Mouse (Mus musculus): Measurements from ENCODE around the gene Cmc1. TPM values are rescaled to one million over a fixed set of nuclear protein-coding genes. Genes with fewer than 3 reads are reported as not detected.
A peak's percentile ranks its signal among the peaks of the same experiment; 100 is the strongest.
"Not testable (repeated sequence)": the region's sequence is repeated elsewhere in the genome, so short reads cannot be mapped to it uniquely, and the experiment has no call there.

Gene Cmc1
- polyA plus RNA-seq, 2 experiments, result 10.5 to 50.1 TPM

GRCm38 (mm10) chr9:118158201-118158600, 8.2 kb upstream of the Cmc1 start:
- H3K9me3 ChIP-seq (ENCODE audit: control insufficient read depth, low read length), result no peaks in the 10 kb centered on the region
- no peak for TF ChIP-seq POLR2A (IDR thresholded peaks at IDR 0.05; ENCODE audit: borderline replicate concordance, extremely low read depth, insufficient read depth, insufficient read length)
- DNase-seq (ENCODE audit: low spot score) (no peak), ATAC-seq (ENCODE audit: low FRiP score, low read depth) (no peak)
- no peak overlapping the region for H3K4me3 ChIP-seq (replicated peaks; ENCODE audit: low read length)
- 94% methylated on average over 4 of the region's 4 CpGs for WGBS
- no peaks in the 10 kb centered on the region for H3K27me3 ChIP-seq (ENCODE audit: control insufficient read depth, insufficient read depth, low read length)
- H3K4me2 ChIP-seq (replicated peaks; ENCODE audit: low read depth, low read length, severe bottlenecking), result no peak overlapping the region
- no peaks in the 10 kb centered on the region for H3K36me3 ChIP-seq (ENCODE audit: control insufficient read depth, insufficient read depth, low read length)
- no peak overlapping the region for H3K27ac ChIP-seq (replicated peaks; ENCODE audit: low read depth, low read length)
- H3K4me1 ChIP-seq (ENCODE audit: control insufficient read depth, insufficient read depth, low read length), result no peaks in the 10 kb centered on the region
- H3K9ac ChIP-seq (ENCODE audit: low read depth, low read length, severe bottlenecking), result no peak overlapping the region

- WGBS, result 90% methylated on average over 3 of the region's 3 CpGs
- Histone ChIP-seq H3K9me3 (ENCODE audit: control insufficient read depth, low read length) (no peaks in the 10 kb centered on the region), H3K4me1 (ENCODE audit: control insufficient read depth, insufficient read depth, low read length) (no peaks in the 10 kb centered on the region), H3K27me3 (ENCODE audit: control insufficient read depth, insufficient read depth, low read length) (no peaks in the 10 kb centered on the region), H3K36me3 (ENCODE audit: control insufficient read depth, insufficient read depth, low read length) (no peaks in the 10 kb centered on the region), H3K4me2 (replicated peaks; ENCODE audit: low read depth, low read length, severe bottlenecking) (no peak overlapping the region), H3K9ac (ENCODE audit: low read depth, low read length, severe bottlenecking) (no peak overlapping the region), H3K4me3 (replicated peaks; ENCODE audit: low read length) (no peak overlapping the region), H3K27ac (replicated peaks; ENCODE audit: low read depth, low read length) (no peak overlapping the region)
- ATAC-seq (ENCODE audit: low FRiP score, low read depth) (no peak), DNase-seq (ENCODE audit: low spot score) (no peak)
- TF ChIP-seq POLR2A (IDR thresholded peaks at IDR 0.05; ENCODE audit: borderline replicate concordance, extremely low read depth, insufficient read depth, insufficient read length), result no peak
Observed at GRCm38 (mm10) chr9:118157234-118157633, 7.3 kb upstream of the Cmc1 start.

- TF ChIP-seq POLR2A (IDR thresholded peaks at IDR 0.05; ENCODE audit: borderline replicate concordance, extremely low read depth, insufficient read depth, insufficient read length), result no peak
- ATAC-seq (ENCODE audit: low FRiP score, low read depth) (no peak), DNase-seq (ENCODE audit: low spot score) (no peak)
- Histone ChIP-seq H3K27me3 (ENCODE audit: control insufficient read depth, insufficient read depth, low read length) (no peaks in the 10 kb centered on the region), H3K36me3 (ENCODE audit: control insufficient read depth, insufficient read depth, low read length) (no peaks in the 10 kb centered on the region), H3K4me2 (replicated peaks; ENCODE audit: low read depth, low read length, severe bottlenecking) (no peak overlapping the region), H3K9me3 (ENCODE audit: control insufficient read depth, low read length) (no peaks in the 10 kb centered on the region), H3K4me3 (replicated peaks; ENCODE audit: low read length) (no peak overlapping the region), H3K27ac (replicated peaks; ENCODE audit: low read depth, low read length) (no peak overlapping the region), H3K9ac (ENCODE audit: low read depth, low read length, severe bottlenecking) (no peak overlapping the region), H3K4me1 (ENCODE audit: control insufficient read depth, insufficient read depth, low read length) (peaks cover 6% of the 10 kb centered on the region)
- WGBS, result 85% methylated on average over 5 of the region's 5 CpGs
Observed at GRCm38 (mm10) chr9:118154666-118155065, 4.7 kb upstream of the Cmc1 start.

- no peaks in the 10 kb centered on the region for H3K36me3 ChIP-seq (ENCODE audit: control insufficient read depth, insufficient read depth, low read length)
- H3K9ac ChIP-seq (ENCODE audit: low read depth, low read length, severe bottlenecking), result no peak overlapping the region
- H3K4me3 ChIP-seq (replicated peaks; ENCODE audit: low read length), result no peak overlapping the region
- peak overlapping the region; percentile 76; the same call in 1 of the 2 replicates for H3K4me2 ChIP-seq (replicated peaks; ENCODE audit: low read depth, low read length, severe bottlenecking)
- H3K27me3 ChIP-seq (ENCODE audit: control insufficient read depth, insufficient read depth, low read length), result no peaks in the 10 kb centered on the region
- WGBS, result 96% methylated on average over 1 of the region's 1 CpGs
- TF ChIP-seq POLR2A (IDR thresholded peaks at IDR 0.05; ENCODE audit: borderline replicate concordance, extremely low read depth, insufficient read depth, insufficient read length), result no peak
- peaks cover 11% of the 10 kb centered on the region for H3K4me1 ChIP-seq (ENCODE audit: control insufficient read depth, insufficient read depth, low read length)
- ATAC-seq (ENCODE audit: low FRiP score, low read depth) (no peak), DNase-seq (ENCODE audit: low spot score) (no peak)
- no peak overlapping the region for H3K27ac ChIP-seq (replicated peaks; ENCODE audit: low read depth, low read length)
- H3K9me3 ChIP-seq (ENCODE audit: control insufficient read depth, low read length), result no peaks in the 10 kb centered on the region
Observed at GRCm38 (mm10) chr9:118151221-118151507, 1.2 kb upstream of the Cmc1 start.

- H3K4me3 ChIP-seq (replicated peaks; ENCODE audit: low read length), result peak overlapping the region; percentile 73
- no peak overlapping the region for H3K9ac ChIP-seq (ENCODE audit: low read depth, low read length, severe bottlenecking)
- H3K4me2 ChIP-seq (replicated peaks; ENCODE audit: low read depth, low read length, severe bottlenecking), result peak overlapping the region; percentile 76
- ATAC-seq (ENCODE audit: low FRiP score, low read depth) (peak; percentile 27; the same call in 1 of the 2 replicates), DNase-seq (ENCODE audit: low spot score) (no peak)
- H3K9me3 ChIP-seq (ENCODE audit: control insufficient read depth, low read length), result no peaks in the 10 kb centered on the region
- peaks cover 11% of the 10 kb centered on the region for H3K4me1 ChIP-seq (ENCODE audit: control insufficient read depth, insufficient read depth, low read length)
- 0 out of 2 replicates have a peak overlapping the region, but pooled peaks have one; percentile 48 for H3K27ac ChIP-seq (replicated peaks; ENCODE audit: low read depth, low read length)
- no peaks in the 10 kb centered on the region for H3K27me3 ChIP-seq (ENCODE audit: control insufficient read depth, insufficient read depth, low read length)
- WGBS, result 61% methylated on average over 20 of the region's 20 CpGs
- no peaks in the 10 kb centered on the region for H3K36me3 ChIP-seq (ENCODE audit: control insufficient read depth, insufficient read depth, low read length)
- no peak for TF ChIP-seq POLR2A (IDR thresholded peaks at IDR 0.05; ENCODE audit: borderline replicate concordance, extremely low read depth, insufficient read depth, insufficient read length)
Observed at GRCm38 (mm10) chr9:118150429-118151220, 648 bp upstream of the Cmc1 start.

GRCm38 (mm10) chr9:118140356-118140755, 9.6 kb downstream of the Cmc1 start:
- not testable (repeated sequence) for H3K4me2 ChIP-seq (replicated peaks; ENCODE audit: low read depth, low read length, severe bottlenecking); H3K9me3 ChIP-seq (ENCODE audit: control insufficient read depth, low read length); H3K9ac ChIP-seq (ENCODE audit: low read depth, low read length, severe bottlenecking); H3K27ac ChIP-seq (replicated peaks; ENCODE audit: low read depth, low read length); H3K36me3 ChIP-seq (ENCODE audit: control insufficient read depth, insufficient read depth, low read length); DNase-seq (ENCODE audit: low spot score); ATAC-seq (ENCODE audit: low FRiP score, low read depth); H3K4me1 ChIP-seq (ENCODE audit: control insufficient read depth, insufficient read depth, low read length); H3K4me3 ChIP-seq (replicated peaks; ENCODE audit: low read length); H3K27me3 ChIP-seq (ENCODE audit: control insufficient read depth, insufficient read depth, low read length)
- WGBS, result 89% methylated on average over 2 of the region's 3 CpGs

All from limb, embryonic 14.5 days (tissue).